Mouse (Mus musculus): Measurements from ENCODE around the gene Shank1. TPM values are rescaled to one million over a fixed set of nuclear protein-coding genes. Genes with fewer than 3 reads are reported as not detected.

The Shank1 gene
- 0.31 TPM for polyA plus RNA-seq (2014; fragmentation: Illumina TruSeq; extraction: RNeasy Lipid Tissue Mini Kit (QIAGEN cat#74804); ENCODE audit: low read depth, low replicate concordance)

DNA sequence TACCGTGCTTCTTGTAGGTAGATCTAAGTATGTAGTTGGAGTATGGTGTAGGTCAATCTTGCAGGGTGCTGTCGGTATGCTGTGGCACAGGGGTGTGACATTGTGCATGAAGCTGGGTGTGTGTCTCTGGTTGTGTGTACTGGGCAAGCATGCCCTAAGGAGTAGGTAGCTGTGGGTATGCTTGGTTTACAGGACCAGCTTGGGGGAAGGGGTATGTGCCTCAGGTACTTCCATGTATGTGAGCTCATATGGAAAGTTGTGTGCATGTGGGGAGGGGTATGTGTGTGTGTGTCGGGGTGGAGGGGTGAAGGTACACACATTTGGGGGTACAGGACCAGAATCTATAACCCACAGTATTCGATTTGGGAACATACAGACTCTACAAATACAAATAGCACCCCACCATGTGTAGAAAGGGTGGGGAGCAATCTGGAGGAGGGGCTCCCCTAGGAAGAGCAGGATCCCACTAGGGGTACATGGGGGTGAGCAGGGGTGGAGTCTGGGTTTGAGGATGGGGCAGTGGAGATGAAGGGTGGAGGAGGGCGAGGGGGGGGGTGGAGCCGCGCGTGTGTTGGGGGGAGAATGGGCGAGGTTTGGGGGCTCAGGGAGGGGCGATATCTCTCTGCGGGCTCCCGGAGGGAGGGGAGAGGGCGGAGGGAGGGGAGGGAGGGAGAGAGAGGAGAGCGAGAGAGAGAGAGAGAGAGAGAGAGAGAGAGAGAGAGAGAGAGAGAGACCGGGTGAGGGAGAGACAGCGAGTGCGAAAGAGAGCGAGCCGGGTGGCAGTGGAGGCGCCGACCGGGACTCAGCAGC lies at the start of gene Shank1:
TSS of gene Shank1 (plus strand) at position 779 of the 810 bp plus-strand sequence.

DNA sequence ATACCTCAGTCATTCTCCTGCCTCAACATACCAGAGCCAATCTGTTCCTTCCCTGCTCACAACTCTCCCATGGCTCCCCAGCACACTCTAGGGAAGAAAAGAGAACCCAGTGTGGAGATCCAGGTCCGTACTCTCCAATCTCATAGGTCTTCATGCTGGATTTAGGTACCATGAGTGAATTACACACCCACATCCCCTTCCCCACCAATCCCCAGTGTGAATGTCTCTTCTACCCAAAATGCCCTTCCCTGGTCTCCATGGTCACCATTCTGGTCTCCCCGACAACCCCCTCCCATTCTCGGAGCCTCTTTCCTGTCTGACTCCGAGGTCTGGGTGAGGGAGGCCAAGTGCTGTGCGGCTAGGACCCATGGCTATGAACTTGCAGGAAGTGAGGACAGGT lies 48.9 kb upstream of the Shank1 start, which contains the start of gene Gm15517:
TSS of gene Gm15517 (plus strand) at position 301 of the 400 bp plus-strand sequence.

GRCm38 (mm10) chr7:44306516-44307240 lies 3.4 kb upstream of the Shank1 start, which contains the start of gene Clec11a:
TSS of gene Clec11a (minus strand) at chr7:44306902.

GRCm38 (mm10) chr7:44383980-44384715 lies 74.1 kb downstream of the Shank1 start, which contains the start of gene Syt3:
TSS of gene Syt3 (plus strand) at chr7:44384102.

DNA sequence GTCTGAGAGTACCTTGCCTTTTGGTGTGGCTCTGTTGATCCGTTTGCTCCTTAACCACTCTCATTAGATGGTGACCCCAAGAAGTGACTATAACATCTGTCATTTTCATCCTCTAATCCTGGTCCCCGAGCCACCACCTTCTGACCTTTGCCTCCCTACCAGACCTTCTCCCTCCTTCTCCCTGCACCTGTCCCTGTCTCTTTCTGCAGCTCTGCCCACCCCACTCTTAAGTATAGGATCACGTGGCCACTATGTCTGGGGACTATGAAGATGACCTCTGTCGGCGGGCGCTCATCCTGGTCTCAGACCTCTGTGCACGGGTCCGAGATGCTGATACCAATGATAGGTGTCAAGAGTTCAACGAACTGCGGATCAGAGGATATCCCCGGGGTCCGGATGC lies 75.7 kb downstream of the Shank1 start, which contains the start of gene 1700008O03Rik:
TSS of gene 1700008O03Rik (minus strand) at position 101 of the 400 bp plus-strand sequence.

Other genes with a start within 250 kb of the Shank1 start
- gene Klk1b21, start 207.9 kb upstream of the Shank1 start, polyA plus RNA-seq (2014; fragmentation: Illumina TruSeq; extraction: RNeasy Lipid Tissue Mini Kit (QIAGEN cat#74804); ENCODE audit: low read depth, low replicate concordance), result 28.5 TPM
- gene Klk1b22, start 197.6 kb upstream of the Shank1 start, polyA plus RNA-seq (2014; fragmentation: Illumina TruSeq; extraction: RNeasy Lipid Tissue Mini Kit (QIAGEN cat#74804); ENCODE audit: low read depth, low replicate concordance), result 6.4 TPM
- 0.99 TPM for gene Klk1b16, start 173.5 kb upstream of the Shank1 start, polyA plus RNA-seq (2014; fragmentation: Illumina TruSeq; extraction: RNeasy Lipid Tissue Mini Kit (QIAGEN cat#74804); ENCODE audit: low read depth, low replicate concordance)
- gene Klk1b24, start 122.0 kb upstream of the Shank1 start, polyA plus RNA-seq (2014; fragmentation: Illumina TruSeq; extraction: RNeasy Lipid Tissue Mini Kit (QIAGEN cat#74804); ENCODE audit: low read depth, low replicate concordance), result 10.9 TPM
- gene Klk1b3, start 112.1 kb upstream of the Shank1 start, polyA plus RNA-seq (2014; fragmentation: Illumina TruSeq; extraction: RNeasy Lipid Tissue Mini Kit (QIAGEN cat#74804); ENCODE audit: low read depth, low replicate concordance), result 2.6 TPM
- not detected for gene Klk1b4, start 102.8 kb upstream of the Shank1 start, polyA plus RNA-seq (2014; fragmentation: Illumina TruSeq; extraction: RNeasy Lipid Tissue Mini Kit (QIAGEN cat#74804); ENCODE audit: low read depth, low replicate concordance)
- gene Klk1b5, start 94.3 kb upstream of the Shank1 start, polyA plus RNA-seq (2014; fragmentation: Illumina TruSeq; extraction: RNeasy Lipid Tissue Mini Kit (QIAGEN cat#74804); ENCODE audit: low read depth, low replicate concordance), result 0.64 TPM
- 1.4 TPM for gene Klk1, start 84.9 kb upstream of the Shank1 start, polyA plus RNA-seq (2014; fragmentation: Illumina TruSeq; extraction: RNeasy Lipid Tissue Mini Kit (QIAGEN cat#74804); ENCODE audit: low read depth, low replicate concordance)
- gene Gm36864, start 74.1 kb upstream of the Shank1 start, polyA plus RNA-seq (2014; fragmentation: Illumina TruSeq; extraction: RNeasy Lipid Tissue Mini Kit (QIAGEN cat#74804); ENCODE audit: low read depth, low replicate concordance), result 76.3 TPM
- 52.1 TPM for gene 1700028J19Rik, start 63.6 kb upstream of the Shank1 start, polyA plus RNA-seq (2014; fragmentation: Illumina TruSeq; extraction: RNeasy Lipid Tissue Mini Kit (QIAGEN cat#74804); ENCODE audit: low read depth, low replicate concordance)
- gene 2410002F23Rik, start 63.5 kb upstream of the Shank1 start, polyA plus RNA-seq (2014; fragmentation: Illumina TruSeq; extraction: RNeasy Lipid Tissue Mini Kit (QIAGEN cat#74804); ENCODE audit: low read depth, low replicate concordance), result 32.7 TPM
- gene Acp4, start 52.9 kb upstream of the Shank1 start, polyA plus RNA-seq (2014; fragmentation: Illumina TruSeq; extraction: RNeasy Lipid Tissue Mini Kit (QIAGEN cat#74804); ENCODE audit: low read depth, low replicate concordance), result not detected
- 13.7 TPM for gene Gm15517, start 48.8 kb upstream of the Shank1 start, polyA plus RNA-seq (2014; fragmentation: Illumina TruSeq; extraction: RNeasy Lipid Tissue Mini Kit (QIAGEN cat#74804); ENCODE audit: low read depth, low replicate concordance)
- gene Clec11a, start 3.4 kb upstream of the Shank1 start, polyA plus RNA-seq (2014; fragmentation: Illumina TruSeq; extraction: RNeasy Lipid Tissue Mini Kit (QIAGEN cat#74804); ENCODE audit: low read depth, low replicate concordance), result 0.48 TPM
- gene Syt3, start 73.8 kb downstream of the Shank1 start, polyA plus RNA-seq (2014; fragmentation: Illumina TruSeq; extraction: RNeasy Lipid Tissue Mini Kit (QIAGEN cat#74804); ENCODE audit: low read depth, low replicate concordance), result 0.07 TPM
- gene 1700008O03Rik, start 75.6 kb downstream of the Shank1 start, polyA plus RNA-seq (2014; fragmentation: Illumina TruSeq; extraction: RNeasy Lipid Tissue Mini Kit (QIAGEN cat#74804); ENCODE audit: low read depth, low replicate concordance), result 1.1 TPM
- not detected for gene Lrrc4b, start 118.8 kb downstream of the Shank1 start, polyA plus RNA-seq (2014; fragmentation: Illumina TruSeq; extraction: RNeasy Lipid Tissue Mini Kit (QIAGEN cat#74804); ENCODE audit: low read depth, low replicate concordance)
- not detected for gene Aspdh, start 155.1 kb downstream of the Shank1 start, polyA plus RNA-seq (2014; fragmentation: Illumina TruSeq; extraction: RNeasy Lipid Tissue Mini Kit (QIAGEN cat#74804); ENCODE audit: low read depth, low replicate concordance)
- gene Josd2, start 157.7 kb downstream of the Shank1 start, polyA plus RNA-seq (2014; fragmentation: Illumina TruSeq; extraction: RNeasy Lipid Tissue Mini Kit (QIAGEN cat#74804); ENCODE audit: low read depth, low replicate concordance), result 1.9 TPM
- 1.8 TPM for gene Emc10, start 186.3 kb downstream of the Shank1 start, polyA plus RNA-seq (2014; fragmentation: Illumina TruSeq; extraction: RNeasy Lipid Tissue Mini Kit (QIAGEN cat#74804); ENCODE audit: low read depth, low replicate concordance)
- 119 TPM for gene Fam71e1, start 186.3 kb downstream of the Shank1 start, polyA plus RNA-seq (2014; fragmentation: Illumina TruSeq; extraction: RNeasy Lipid Tissue Mini Kit (QIAGEN cat#74804); ENCODE audit: low read depth, low replicate concordance)
- not detected for gene Mybpc2, start 214.4 kb downstream of the Shank1 start, polyA plus RNA-seq (2014; fragmentation: Illumina TruSeq; extraction: RNeasy Lipid Tissue Mini Kit (QIAGEN cat#74804); ENCODE audit: low read depth, low replicate concordance)
- not detected for gene Spib, start 221.8 kb downstream of the Shank1 start, polyA plus RNA-seq (2014; fragmentation: Illumina TruSeq; extraction: RNeasy Lipid Tissue Mini Kit (QIAGEN cat#74804); ENCODE audit: low read depth, low replicate concordance)
- gene Pold1, start 238.6 kb downstream of the Shank1 start, polyA plus RNA-seq (2014; fragmentation: Illumina TruSeq; extraction: RNeasy Lipid Tissue Mini Kit (QIAGEN cat#74804); ENCODE audit: low read depth, low replicate concordance), result not detected
- gene Nr1h2, start 243.7 kb downstream of the Shank1 start, polyA plus RNA-seq (2014; fragmentation: Illumina TruSeq; extraction: RNeasy Lipid Tissue Mini Kit (QIAGEN cat#74804); ENCODE audit: low read depth, low replicate concordance), result 2.3 TPM